Mouse (Mus musculus) C2C12 (cell line): ENCODE results near the gene Misp.

Source experiments
- CEBPB ChIP-seq: IDR thresholded peaks from one replicate; pipeline ENCODE4 v1.6.1; 2011; ENCODE audit warnings: low read depth, mild to moderate bottlenecking, control low read depth, moderate library complexity
- CTCF ChIP-seq: IDR thresholded peaks from one replicate; pipeline ENCODE4 v1.5.1; 2011; ENCODE audit not compliant: control insufficient read depth, insufficient read depth, insufficient read length
- MAX ChIP-seq: IDR thresholded peaks from one replicate; pipeline ENCODE4 v1.6.1; 2011; ENCODE audit warnings: mild to moderate bottlenecking, control low read depth

- TF ChIP-seq CTCF: no peak
- TF ChIP-seq CEBPB: no peak
- no peak for TF ChIP-seq MAX
Measured at GRCm38 (mm10) chr10:79855558-79856184, 34.9 kb downstream of the Misp start.
